Mouse (Mus musculus) MEL (cell line): ENCODE results near the gene H2-Oa. TPM values are rescaled to one million over a fixed set of nuclear protein-coding genes. Genes with fewer than 3 reads are reported as not detected.

Source experiments
- DNase-seq: peaks from one replicate; pipeline ENCODE4 v3.0.0; 2011; ENCODE audit warnings: low read depth, low spot score
- H3K27ac ChIP-seq: 2 replicates; pipeline ENCODE4 v1.5.1; 2012; ENCODE audit warnings: low read depth, mild to moderate bottlenecking, control low read depth, low read length, moderate library complexity; ENCODE audit not compliant: control insufficient read depth
- H3K27me3 ChIP-seq, 2 experiments: fragments of 150-350 bp in 1 of 2; sonication (generic) in 1 of 2; 2 replicates each; pipeline ENCODE4 v1.6.1; 2012; ENCODE audit warnings: low read length in 2 of 2, mild to moderate bottlenecking in 2 of 2, improper control_type of control experiment in 1 of 2, moderate library complexity in 1 of 2; ENCODE audit not compliant: insufficient read depth in 2 of 2, control insufficient read depth in 1 of 2
- H3K36me3 ChIP-seq, 2 experiments: 2 replicates each; pipeline ENCODE4 v1.6.1; 2012 to 2014; ENCODE audit warnings: low read length in 2 of 2, improper control_type of control experiment in 1 of 2, inconsistent platforms in 1 of 2, mild to moderate bottlenecking in 1 of 2; ENCODE audit not compliant: insufficient read depth in 2 of 2, control insufficient read depth in 1 of 2
- H3K4me1 ChIP-seq, 2 experiments: fragments of 150-350 bp in 1 of 2; sonication (generic) in 1 of 2; 2 replicates each; pipeline ENCODE4 v1.6.1; 2012; ENCODE audit warnings: low read length in 2 of 2, improper control_type of control experiment in 1 of 2, mild to moderate bottlenecking in 1 of 2; ENCODE audit not compliant: insufficient read depth in 2 of 2, control insufficient read depth in 1 of 2
- H3K4me3 ChIP-seq, 2 experiments: fragments of 150-350 bp in 1 of 2; sonication (generic) in 1 of 2; 2 replicates each; pipeline ENCODE4 v1.5.1; 2012; ENCODE audit warnings: low read depth in 2 of 2, low read length in 2 of 2, mild to moderate bottlenecking in 2 of 2, moderate library complexity in 2 of 2, control low read depth in 1 of 2, improper control_type of control experiment in 1 of 2; ENCODE audit not compliant: control insufficient read depth in 1 of 2, insufficient read depth in 1 of 2
- H3K79me2 ChIP-seq: 2 replicates; pipeline ENCODE4 v1.6.1; 2012; ENCODE audit warnings: mild to moderate bottlenecking, low read length, moderate library complexity; ENCODE audit not compliant: control insufficient read depth, poor library complexity, insufficient read depth
- H3K9ac ChIP-seq: 2 replicates; pipeline ENCODE4 v1.6.1; 2012; ENCODE audit warnings: low read depth, mild to moderate bottlenecking, control low read depth, low read length, moderate library complexity; ENCODE audit not compliant: control insufficient read depth, poor library complexity, severe bottlenecking
- H3K9me3 ChIP-seq: fragments of 150-350 bp; sonication (generic); replicated peaks from 2 replicates; pipeline ENCODE4 v1.6.1; 2012; ENCODE audit warnings: mild to moderate bottlenecking, low read length, improper control_type of control experiment, moderate library complexity; ENCODE audit not compliant: insufficient read depth
- CHD2 ChIP-seq: IDR thresholded peaks from 2 replicates; pipeline ENCODE4 v1.6.1; 2011; ENCODE audit warnings: low read length, improper control_type of control experiment
- CTCF ChIP-seq, 3 experiments: IDR thresholded peaks in 2 of 3; conservative IDR thresholded peaks in 1 of 3; 2 replicates each; pipeline ENCODE4 v1.5.1; 2011 to 2012; ENCODE audit warnings: low read length in 3 of 3, low read depth in 2 of 3, mild to moderate bottlenecking in 2 of 3, improper control_type of control experiment in 1 of 3, inconsistent platforms in 1 of 3, mixed read lengths in 1 of 3, moderate library complexity in 1 of 3; ENCODE audit not compliant: control insufficient read depth in 1 of 3, insufficient read depth in 1 of 3, poor library complexity in 1 of 3, severe bottlenecking in 1 of 3
- ELF1 ChIP-seq: IDR thresholded peaks from 2 replicates; pipeline ENCODE4 v1.6.1; 2014; ENCODE audit warnings: low read depth, mild to moderate bottlenecking, inconsistent platforms, low read length, improper control_type of control experiment, moderate library complexity
- EP300 ChIP-seq, 2 experiments: IDR thresholded peaks; 2 replicates each; pipeline ENCODE4 v1.6.1; 2011; ENCODE audit warnings: improper control_type of control experiment in 2 of 2, low read length in 2 of 2, low read depth in 1 of 2, mild to moderate bottlenecking in 1 of 2
- ETS1 ChIP-seq: IDR thresholded peaks from 2 replicates; pipeline ENCODE4 v1.6.1; 2012; ENCODE audit warnings: low read depth, mild to moderate bottlenecking, inconsistent platforms, low read length, improper control_type of control experiment, moderate library complexity
- GABPA ChIP-seq: IDR thresholded peaks from 2 replicates; pipeline ENCODE4 v1.6.1; 2012; ENCODE audit warnings: low read depth, mild to moderate bottlenecking, inconsistent platforms, low read length, improper control_type of control experiment, moderate library complexity
- MAX ChIP-seq: IDR thresholded peaks from 2 replicates; pipeline ENCODE4 v1.6.1; 2011; ENCODE audit warnings: low read length, improper control_type of control experiment
- POLR2AphosphoS2 ChIP-seq: IDR thresholded peaks from 2 replicates; pipeline ENCODE4 v1.6.1; 2011; ENCODE audit warnings: low read length, improper control_type of control experiment
- RAD21 ChIP-seq: IDR thresholded peaks from 2 replicates; pipeline ENCODE4 v1.6.1; 2011; ENCODE audit warnings: mild to moderate bottlenecking, low read depth, low read length, improper control_type of control experiment
- SIN3A ChIP-seq: IDR thresholded peaks from 2 replicates; pipeline ENCODE4 v1.6.1; 2012; ENCODE audit warnings: low read length, improper control_type of control experiment, inconsistent platforms
- SMC3 ChIP-seq: IDR thresholded peaks from 2 replicates; pipeline ENCODE4 v1.6.1; 2011; ENCODE audit warnings: low read depth, low read length, improper control_type of control experiment
- TAL1 ChIP-seq: IDR thresholded peaks from 2 replicates; pipeline ENCODE4 v1.6.1; 2012; ENCODE audit warnings: mild to moderate bottlenecking, inconsistent platforms, low read length, moderate library complexity, mixed read lengths
- TBP ChIP-seq: IDR thresholded peaks from 2 replicates; pipeline ENCODE4 v1.8.0; 2011; ENCODE audit warnings: low read depth, low read length, improper control_type of control experiment
- USF1 ChIP-seq: IDR thresholded peaks from 2 replicates; pipeline ENCODE4 v1.6.1; 2014; ENCODE audit warnings: low read depth, mild to moderate bottlenecking, inconsistent platforms, low read length, improper control_type of control experiment, moderate library complexity
- ZC3H11A ChIP-seq: IDR thresholded peaks from 2 replicates; pipeline ENCODE4 v1.6.1; 2012; ENCODE audit warnings: low read depth, mild to moderate bottlenecking, inconsistent platforms, low read length, improper control_type of control experiment
- ZKSCAN1 ChIP-seq: IDR thresholded peaks from 2 replicates; pipeline ENCODE4 v1.6.1; 2012; ENCODE audit warnings: low read depth, mild to moderate bottlenecking, inconsistent platforms, low read length, improper control_type of control experiment, moderate library complexity
- polyA plus RNA-seq, 2 experiments: library from polyadenylated mRNA; stranded (reverse) in 1 of 2; unstranded in 1 of 2; fragments of >175 nt in 1 of 2; fragments of >200 nt in 1 of 2; gene quantifications; 2 replicates each; pipeline versions ENCODE4 v1.2.1 to v1.2.4; 2012; ENCODE audit warnings: low replicate concordance in 2 of 2, low read depth in 1 of 2; ENCODE audit not compliant: insufficient read length in 2 of 2, insufficient read depth in 1 of 2, missing spikeins in 1 of 2
- total RNA-seq: library from RNA; depleted of rRNA; stranded (reverse); fragments of 300-350 nt; gene quantifications from 2 replicates; pipeline ENCODE4 v1.2.3, GENCODE M21; 2012

Gene H2-Oa
- total and polyA plus RNA-seq, 3 experiments, result 2.2 to 3.9 TPM; not detected in 1

GRCm38 (mm10) chr17:34072091-34072490 lies 20.0 kb upstream of the H2-Oa start:
- TF ChIP-seq USF1, result peak; percentile 41; the same call in 1 of the 2 replicates
- TF ChIP-seq POLR2AphosphoS2, result no peak
- TF ChIP-seq EP300 (IDR thresholded peaks at IDR 0.05; ENCODE audit: low read depth in 1 of 2, low read length in 2 of 2), result 0 out of 4 replicates have a peak, but pooled peaks of 1 of the 2 experiments have one; percentile 13
- TF ChIP-seq ETS1, result 0 out of 2 replicates have a peak, but pooled peaks have one; percentile 21
- no peak for TF ChIP-seq TAL1
- TF ChIP-seq ZKSCAN1, result no peak
- peak; percentile 55 for TF ChIP-seq MAX
- TF ChIP-seq TBP, result no peak
- Histone ChIP-seq H3K27ac (no peak overlapping the region), H3K4me3 (no peak overlapping the region), H3K79me2 (no peaks in the 10 kb centered on the region), H3K27me3 (no peaks in the 10 kb centered on the region), H3K9ac (no peak overlapping the region), H3K4me1 (peaks cover 3 to 11% of the 10 kb centered on the region in 2 experiments; a peak in 3 of 4 replicates), H3K9me3 (no peaks in the 10 kb centered on the region), H3K36me3 (peaks cover 0 to 6% of the 10 kb centered on the region in 2 experiments; a peak in 2 of 4 replicates)
- DNase-seq, result peak; percentile 62

GRCm38 (mm10) chr17:34075271-34075670 lies 16.9 kb upstream of the H2-Oa start:
- Histone ChIP-seq H3K27ac (no peak overlapping the region), H3K36me3 (peaks cover 0 to 6% of the 10 kb centered on the region in 2 experiments; a peak in 2 of 4 replicates), H3K27me3 (no peaks in the 10 kb centered on the region), H3K9me3 (no peaks in the 10 kb centered on the region), H3K4me1 (peaks cover 3 to 9% of the 10 kb centered on the region in 2 experiments; a peak in 3 of 4 replicates), H3K4me3 (no peak overlapping the region), H3K9ac (no peak overlapping the region), H3K79me2 (no peaks in the 10 kb centered on the region)
- no peak for TF ChIP-seq ZKSCAN1
- no peak for TF ChIP-seq GABPA
- TF ChIP-seq SMC3, result peak; percentile 56
- peak; percentile 35 for TF ChIP-seq ZC3H11A
- peak; percentile 51 for TF ChIP-seq RAD21
- TF ChIP-seq CTCF (IDR thresholded peaks at IDR 0.05 in 2 of 3, conservative IDR thresholded peaks at IDR 0.05 in 1 of 3; ENCODE audit: control insufficient read depth in 1 of 3, insufficient read depth in 1 of 3, low read depth in 2 of 3, low read length in 3 of 3, poor library complexity in 1 of 3, severe bottlenecking in 1 of 3), result peak; percentile 55 to 84 (median 69)
- DNase-seq, result peak; percentile 86

- H3K36me3 ChIP-seq, result peaks cover 0 to 2% of the 10 kb centered on the region in 2 experiments; a peak in 2 of 4 replicates
- no peak overlapping the region for H3K27ac ChIP-seq
- H3K4me1 ChIP-seq, result no peaks in the 10 kb centered on the region; a peak in 1 of 4 replicates
- no peaks in the 10 kb centered on the region for H3K9me3 ChIP-seq
- no peaks in the 10 kb centered on the region for H3K79me2 ChIP-seq
- peak; percentile 88 for DNase-seq
- H3K27me3 ChIP-seq, result no peaks in the 10 kb centered on the region
- H3K9ac ChIP-seq, result no peak overlapping the region
- TF ChIP-seq CTCF (IDR thresholded peaks at IDR 0.05 in 2 of 3, conservative IDR thresholded peaks at IDR 0.05 in 1 of 3; ENCODE audit: control insufficient read depth in 1 of 3, insufficient read depth in 1 of 3, low read depth in 2 of 3, low read length in 3 of 3, poor library complexity in 1 of 3, severe bottlenecking in 1 of 3) (peak; percentile 70 to 96 (median 82)), ELF1 (no peak), ETS1 (no peak), SMC3 (peak; percentile 86), CHD2 (no peak), SIN3A (peak; percentile 24; the same call in 1 of the 2 replicates), ZC3H11A (peak; percentile 82), RAD21 (peak; percentile 92)
- no peak overlapping the region for H3K4me3 ChIP-seq
Measured at GRCm38 (mm10) chr17:34077549-34077948, 14.6 kb upstream of the H2-Oa start.
